ENCODE assay signal across 8 mouse cellular contexts in genomic region chr6:88724313-88725195, GRCm38 (mm10). TPM values are rescaled to one million over a fixed set of nuclear protein-coding genes. Genes with fewer than 3 reads are reported as not detected.
A peak's percentile ranks its signal among the peaks of the same experiment; 100 is the strongest.
DNase-seq lines count a peak whose midpoint lies in the region; ATAC-seq and TF ChIP-seq lines count a peak whose summit lies in the region.

TSS of gene Mgll (plus strand) at chr6:88724412.

- TF ChIP-seq CTCF in lung, postnatal 0 days (IDR thresholded peaks at IDR 0.05): peak; percentile 61

- H3K27me3 ChIP-seq in hindbrain, embryonic 14.5 days (ENCODE audit: control insufficient read depth, insufficient read depth, low read length): peaks cover 9% of the 10 kb centered on the region
- H3K27me3 ChIP-seq in lung, postnatal 0 days (replicated peaks; ENCODE audit: insufficient read depth, low read length): no peaks in the 10 kb centered on the region

- under 1% methylated on average over 89 of the region's 105 CpGs for WGBS in hindbrain, embryonic 14.5 days
- 1% methylated on average over 85 of the region's 105 CpGs for WGBS in lung, postnatal 0 days

- H3K4me3 ChIP-seq in hindbrain, embryonic 14.5 days (replicated peaks; ENCODE audit: low read length): peak within 1 kb of the TSS; percentile 50
- peak within 1 kb of the TSS; percentile 71 for H3K4me3 ChIP-seq in lung, postnatal 0 days (ENCODE audit: low read depth, low read length)

- no peaks in the 10 kb centered on the region for H3K9me3 ChIP-seq in hindbrain, embryonic 14.5 days (ENCODE audit: control insufficient read depth, low read length)
- no peaks in the 10 kb centered on the region for H3K9me3 ChIP-seq in lung, postnatal 0 days (ENCODE audit: low read length)

- peaks cover 7% of the 10 kb centered on the region; the same call in 1 of the 2 replicates for H3K4me1 ChIP-seq in hindbrain, embryonic 14.5 days (replicated peaks; ENCODE audit: control insufficient read depth, insufficient read depth, low read length)
- H3K4me1 ChIP-seq in lung, postnatal 0 days (ENCODE audit: insufficient read depth, low read depth, low read length): peaks cover 6% of the 10 kb centered on the region; the same call in 1 of the 2 replicates

- no peak for TF ChIP-seq EP300 in lung, postnatal 0 days (IDR thresholded peaks at IDR 0.05)

- peak; percentile 90 for ATAC-seq in hindbrain, embryonic 14.5 days (ENCODE audit: low FRiP score)
- peak; percentile 89 for ATAC-seq in lung, postnatal 0 days

- peak within 1 kb of the TSS; percentile 51 for H3K27ac ChIP-seq in hindbrain, embryonic 14.5 days
- H3K27ac ChIP-seq in lung, postnatal 0 days (ENCODE audit: low read length): peak within 1 kb of the TSS; percentile 65

- peak within 1 kb of the TSS; percentile 83 for H3K4me2 ChIP-seq in hindbrain, embryonic 14.5 days (replicated peaks)
- peak within 1 kb of the TSS; percentile 91 for H3K4me2 ChIP-seq in lung, postnatal 0 days (replicated peaks; ENCODE audit: low read depth, low read length)

- DNase-seq in adrenal gland, adult (ENCODE audit: inconsistent age in 2 of 2, low spot score in 1 of 2): peak; percentile 82 to 93
- DNase-seq in cerebellum, postnatal 4 days (ENCODE audit: low spot score in 2 of 2): peak; percentile 37 to 68
- peak; percentile 59 for DNase-seq in gastrocnemius, adult 18-20 months (ENCODE audit: low spot score)
- DNase-seq in hindbrain, embryonic 14.5 days (ENCODE audit: low spot score): peak; percentile 77
- peak; percentile 81 to 85 for DNase-seq in layer of hippocampus, postnatal 14 days (ENCODE audit: low spot score in 2 of 2)
- peak; percentile 66 for DNase-seq in lung, postnatal 0 days (ENCODE audit: low spot score)
- DNase-seq in retina, postnatal 7 days (ENCODE audit: low read depth, low spot score): peak; percentile 57
- DNase-seq in urinary bladder, adult 2 months (ENCODE audit: low spot score): peak; percentile 58

- H3K9ac ChIP-seq in hindbrain, embryonic 14.5 days: peak within 1 kb of the TSS; percentile 54
- peak within 1 kb of the TSS; percentile 41 for H3K9ac ChIP-seq in lung, postnatal 0 days (replicated peaks; ENCODE audit: low read depth)

- H3K36me3 ChIP-seq in hindbrain, embryonic 14.5 days (replicated peaks; ENCODE audit: control insufficient read depth, insufficient read depth): no peaks in the 10 kb centered on the region
- no peaks in the 10 kb centered on the region for H3K36me3 ChIP-seq in lung, postnatal 0 days (ENCODE audit: insufficient read depth, low read length)

RNA-seq across cellular contexts. Expression of gene Mgll, which starts in this region (rescaled TPM):
- total RNA-seq in gastrocnemius, adult 18-20 months (2021): 10 to 100 TPM; 25.2 to 45.8 TPM
- 51.1 and 51.3 TPM in 2 replicates for polyA plus RNA-seq in hindbrain, embryonic 14.5 days (2014; fragmentation: Nextera tagmentation; extraction: Ambion mirVana)
- total RNA-seq in layer of hippocampus, postnatal 14 days (2021): 100 to 1,000 TPM; 174 to 186 TPM
- 123 and 131 TPM in 2 replicates for polyA plus RNA-seq in lung, postnatal 0 days (2015; fragmentation: Nextera tagmentation; extraction: Ambion mirVana)
- 66.3 and 69.7 TPM in 2 replicates for polyA plus RNA-seq in urinary bladder, adult 2 months (2012; rRNA removed)

Comparison
In these comparisons a context has a peak if more than half of its experiments do, and no peak if none do; other contexts are left out.
1. Peak in every context shown above with its lines: DNase-seq, ATAC-seq, H3K4me3 ChIP-seq and H3K27ac ChIP-seq.